Mouse (Mus musculus): Measurements from ENCODE around the gene Gm20441.

Gm20441 gene

DNA sequence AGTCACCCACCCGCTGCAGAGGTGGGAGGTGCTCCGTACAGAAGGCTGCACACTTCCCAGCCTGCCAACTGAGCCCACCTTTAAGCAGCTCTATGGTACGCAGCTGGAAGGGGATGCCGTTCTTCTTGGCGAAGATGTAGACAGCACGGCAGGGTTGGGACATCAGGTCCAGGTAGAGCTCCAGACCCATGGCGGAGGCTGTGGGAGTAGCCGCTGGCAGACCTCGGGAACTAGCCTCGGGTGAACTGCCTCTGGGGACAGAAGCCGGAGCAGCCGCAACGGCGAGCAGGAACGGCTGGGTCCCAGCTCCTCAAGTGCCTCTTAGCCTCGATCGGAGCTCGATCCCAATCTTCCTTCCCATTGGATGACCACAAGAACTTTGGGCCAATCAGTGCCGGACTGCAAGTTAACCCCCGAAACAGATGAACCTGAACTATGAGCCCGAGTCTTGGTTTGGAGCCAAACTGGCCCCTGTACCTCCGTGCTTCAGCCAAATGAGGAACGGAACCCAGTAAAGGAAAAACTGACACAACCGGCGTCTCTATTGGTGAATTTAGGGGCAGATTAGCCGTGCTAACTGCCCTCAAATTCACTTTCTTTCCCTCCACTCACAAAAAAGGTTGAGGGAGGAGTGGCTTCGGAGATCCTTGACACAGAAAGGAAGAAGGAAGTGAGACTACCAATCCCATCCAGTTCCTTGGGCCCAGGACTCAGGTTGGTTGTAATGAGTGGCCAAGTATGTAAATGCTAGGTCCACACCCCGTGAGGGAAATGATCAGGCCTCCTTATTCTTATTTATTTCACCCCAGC is at the start of gene Gm20441, which contains the start of gene Gstt3:
Gene Gm20441, minus strand, starts transcription at position 186 of the 810 bp plus-strand sequence.
Gene Gstt3, minus strand, starts transcription at position 646 of the 810 bp plus-strand sequence.
- DNase-seq (ENCODE audit: low read depth), result peak; percentile 82

DNA sequence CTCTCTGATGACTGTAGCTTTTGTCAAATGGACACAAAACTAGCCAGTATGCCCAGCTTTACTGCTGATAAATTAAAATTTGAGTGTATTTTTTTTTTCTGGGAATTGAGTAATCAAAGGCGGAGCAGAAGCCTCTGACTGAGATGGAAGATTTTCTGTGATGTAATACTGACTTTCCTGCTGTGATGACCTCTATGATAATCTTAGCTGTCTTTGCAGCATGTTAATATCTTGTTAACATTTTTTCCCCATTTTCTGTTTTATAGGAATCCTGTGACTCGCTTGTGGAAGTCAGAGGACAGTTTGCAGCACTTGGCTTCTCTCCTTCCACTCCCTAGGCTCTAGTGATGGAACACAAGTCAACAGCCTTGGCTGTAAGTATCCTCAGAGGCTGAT is 49.5 kb upstream of the Gm20441 start:
- DNase-seq (ENCODE audit: low read depth), result no peak

DNA sequence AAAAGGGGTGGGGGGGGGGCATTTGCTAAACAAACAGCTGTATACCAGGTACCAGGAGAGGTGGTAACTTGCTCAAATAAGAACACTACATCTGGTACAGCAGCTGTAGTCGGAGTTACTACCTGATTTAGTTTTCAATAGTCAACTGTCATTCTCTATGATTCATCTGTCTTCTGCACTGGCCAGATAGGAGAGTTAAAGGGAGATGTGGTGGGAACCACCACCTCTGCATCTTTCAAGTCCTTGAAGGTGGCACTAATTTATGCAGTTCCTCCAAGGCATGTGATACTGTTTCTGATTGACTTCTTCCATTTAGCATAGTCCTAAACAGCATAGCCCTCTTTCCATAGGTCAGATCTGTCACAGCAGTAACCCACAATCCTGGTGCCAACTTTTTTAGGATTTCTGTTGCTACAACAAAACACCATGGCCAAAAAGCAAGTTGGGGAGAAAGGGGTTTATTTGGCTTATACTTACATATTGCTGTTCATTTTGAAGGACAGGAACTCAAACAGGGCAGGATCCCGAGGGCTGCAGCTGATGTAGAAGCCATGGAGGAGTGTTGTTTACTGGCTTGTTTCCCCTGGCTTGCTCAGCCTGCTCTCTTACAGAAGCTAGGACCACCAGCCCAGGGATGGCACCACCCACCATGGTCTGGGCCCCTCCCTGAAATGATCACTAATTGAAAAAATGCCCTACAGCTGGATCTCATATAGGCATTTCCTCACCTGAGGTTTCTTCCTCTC is 48.9 kb upstream of the Gm20441 start:
- no peak for DNase-seq (ENCODE audit: low read depth)

DNA sequence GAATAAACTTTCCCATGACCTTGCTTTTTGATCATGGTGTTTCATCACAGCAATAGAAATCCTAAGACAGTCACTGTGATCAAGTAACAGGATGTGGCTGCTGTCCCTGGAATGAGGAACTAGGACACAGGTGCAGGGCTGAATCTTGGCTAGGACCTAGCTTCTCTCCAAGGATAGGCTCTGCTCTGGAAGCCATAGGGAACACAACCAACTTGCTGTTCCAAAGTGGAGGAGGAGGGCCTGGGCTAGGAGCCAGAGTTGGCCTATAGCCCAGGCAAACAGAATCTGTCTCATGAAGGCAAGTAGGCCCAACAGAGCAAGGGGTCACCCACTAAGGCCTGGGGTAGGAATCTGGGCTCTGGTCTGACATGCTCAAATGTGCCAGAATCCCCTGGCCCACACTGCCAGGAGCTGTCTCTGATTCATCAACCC is 47.8 kb upstream of the Gm20441 start:
- DNase-seq (ENCODE audit: low read depth), result peak; percentile 79

DNA sequence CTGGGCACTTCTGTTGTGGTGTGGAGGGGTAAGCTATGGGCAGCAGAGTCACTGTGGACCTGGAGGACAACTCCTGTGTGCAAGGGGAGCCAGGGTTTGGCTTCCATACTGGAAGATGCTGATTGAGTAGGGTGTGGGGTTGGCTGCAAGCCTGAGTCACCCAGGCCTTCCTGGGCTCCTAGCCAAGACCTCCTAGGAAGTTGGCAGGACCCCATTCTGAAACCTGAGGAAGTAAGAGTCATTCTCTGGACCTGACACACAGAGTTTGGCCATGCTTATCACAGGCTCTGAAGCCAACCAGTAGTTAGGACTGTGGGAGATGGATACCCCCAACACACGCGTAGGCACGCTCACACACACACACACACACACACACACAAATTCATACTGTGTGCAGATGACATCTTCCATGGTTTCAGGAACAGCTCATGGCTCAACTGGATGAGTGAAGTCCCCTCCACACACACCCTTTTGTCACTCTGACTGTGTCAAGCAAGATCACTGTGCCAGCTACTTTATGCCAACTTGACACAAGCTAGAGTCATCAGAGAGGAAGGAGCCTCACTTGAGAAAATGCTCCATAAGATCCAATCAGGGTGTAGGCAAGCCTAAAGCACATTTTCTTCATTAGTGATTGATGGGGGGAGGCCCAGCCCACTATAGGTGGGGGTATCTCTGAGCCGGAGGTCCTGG is 47.1 kb upstream of the Gm20441 start:
- DNase-seq (ENCODE audit: low read depth), result peak; percentile 83

DNA sequence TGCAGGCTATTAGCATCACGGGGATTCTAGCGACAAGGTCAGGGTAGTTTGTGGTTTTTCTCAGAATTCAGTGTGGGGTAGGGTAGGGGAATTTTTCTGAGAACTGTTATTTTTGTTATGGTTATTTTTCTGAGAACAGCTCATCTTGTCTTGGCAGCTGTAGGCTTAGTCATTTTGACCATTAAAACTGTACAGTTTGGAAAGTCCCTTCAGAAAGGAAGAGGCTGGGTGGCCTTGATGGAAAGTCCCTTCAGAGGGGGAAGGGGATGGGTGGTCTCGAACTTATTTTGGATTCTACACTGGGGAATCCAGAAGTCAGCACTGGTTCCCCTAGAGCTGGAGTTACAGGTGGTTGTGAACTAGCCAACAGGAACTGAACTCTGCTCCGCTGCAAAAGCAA is 43.8 kb upstream of the Gm20441 start:
- no peak for DNase-seq (ENCODE audit: low read depth)

DNA sequence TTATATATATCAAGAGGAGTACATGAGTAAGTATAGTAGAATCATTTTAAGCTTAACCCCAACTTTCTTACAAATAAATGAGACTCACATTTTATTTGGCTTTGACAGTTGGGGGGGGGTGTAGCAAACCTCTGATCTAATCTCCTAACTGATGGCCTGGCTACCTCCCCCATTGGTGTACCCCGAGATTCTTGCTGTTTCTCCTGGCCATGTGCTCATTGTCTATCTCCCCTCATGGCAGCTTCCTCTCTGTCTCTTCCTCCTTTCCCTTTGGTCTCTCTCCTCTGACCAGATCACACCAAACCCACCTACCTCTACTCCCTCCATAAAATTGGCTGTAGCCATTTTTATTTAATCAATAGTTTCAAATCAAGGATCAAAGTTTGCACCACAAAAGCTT is 43.0 kb upstream of the Gm20441 start:
- no peak for DNase-seq (ENCODE audit: low read depth)

DNA sequence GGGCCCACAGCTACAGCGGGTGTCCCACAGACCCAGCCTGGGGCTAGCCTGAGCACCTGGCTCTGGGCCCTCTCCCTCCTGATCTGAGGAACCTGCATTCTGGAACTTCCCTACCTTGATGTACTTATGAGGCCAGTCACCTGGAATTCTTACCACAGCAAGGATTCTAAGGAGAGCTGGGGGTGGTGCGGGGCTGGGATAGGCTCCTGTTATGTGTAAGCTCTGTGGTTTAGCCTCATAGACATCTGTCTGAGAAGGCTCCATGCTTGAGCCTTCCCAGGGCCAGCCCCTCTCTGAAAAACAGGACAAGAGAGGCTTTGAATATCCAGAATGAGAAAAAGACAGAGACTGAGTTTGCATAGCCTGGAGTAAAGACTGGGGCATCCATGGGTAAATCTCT is 41.7 kb upstream of the Gm20441 start, which contains the start of gene Gstt4:
Gene Gstt4, minus strand, starts transcription at position 101 of the 400 bp plus-strand sequence.
- no peak for DNase-seq (ENCODE audit: low read depth)

DNA sequence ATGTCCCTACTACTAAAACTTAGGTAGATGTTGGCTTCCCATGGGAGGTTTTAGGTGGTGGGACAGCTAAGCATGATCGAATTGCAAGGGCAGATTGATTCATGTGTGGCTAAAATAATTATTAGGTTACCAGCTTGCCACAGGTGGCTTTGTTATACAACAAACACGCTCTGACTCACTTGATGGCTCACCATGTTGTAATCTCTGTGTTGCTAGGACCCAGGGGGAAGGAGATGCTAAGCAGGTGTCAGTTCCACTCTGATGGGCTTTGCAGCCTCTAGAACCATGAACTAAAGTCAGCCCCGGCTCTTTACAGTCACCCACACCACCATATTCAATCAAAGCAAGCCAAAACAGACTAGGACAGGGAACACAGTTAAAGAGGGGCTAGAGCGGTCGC is 39.1 kb upstream of the Gm20441 start:
- DNase-seq (ENCODE audit: low read depth), result no peak

DNA sequence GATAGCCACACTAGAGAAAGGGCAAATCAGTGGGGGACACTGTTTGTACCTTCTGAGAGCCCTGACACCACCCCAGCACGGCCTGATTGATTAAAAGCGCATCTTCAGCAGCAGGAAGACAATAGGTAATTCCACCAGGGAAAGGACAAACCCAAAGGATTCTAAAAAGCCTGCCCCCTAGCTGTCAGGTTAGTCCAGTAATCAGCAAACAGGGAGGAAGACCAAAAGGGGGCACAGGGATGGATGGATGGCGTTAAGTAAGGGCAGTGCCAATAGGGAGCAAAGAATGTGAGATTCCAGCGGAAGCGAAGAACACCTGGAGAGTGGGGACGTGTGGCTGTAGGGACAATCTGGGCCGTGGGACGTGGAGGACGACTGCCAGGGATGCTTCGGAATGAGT is 37.9 kb upstream of the Gm20441 start:
- DNase-seq (ENCODE audit: low read depth), result no peak

DNA sequence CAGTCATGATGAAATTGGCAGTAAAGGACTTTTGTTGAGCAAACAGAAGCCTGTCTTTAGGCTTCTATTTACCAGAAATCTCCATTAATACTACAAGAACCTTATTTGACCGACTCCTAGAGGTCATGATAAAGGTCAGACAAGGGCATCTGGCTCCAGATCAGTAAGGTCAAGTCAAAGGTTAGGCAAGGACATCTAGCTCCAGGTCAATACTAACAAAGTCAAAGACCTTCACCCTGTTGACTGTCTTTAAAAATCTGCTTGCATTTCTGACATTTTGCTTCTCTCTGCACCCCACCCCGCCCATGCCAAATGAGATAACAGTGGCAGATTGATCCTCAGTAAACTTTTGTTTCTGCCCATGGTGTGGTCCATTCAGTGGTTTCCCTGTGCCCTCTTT is 23.5 kb upstream of the Gm20441 start:
- no peak for DNase-seq (ENCODE audit: low read depth)

DNA sequence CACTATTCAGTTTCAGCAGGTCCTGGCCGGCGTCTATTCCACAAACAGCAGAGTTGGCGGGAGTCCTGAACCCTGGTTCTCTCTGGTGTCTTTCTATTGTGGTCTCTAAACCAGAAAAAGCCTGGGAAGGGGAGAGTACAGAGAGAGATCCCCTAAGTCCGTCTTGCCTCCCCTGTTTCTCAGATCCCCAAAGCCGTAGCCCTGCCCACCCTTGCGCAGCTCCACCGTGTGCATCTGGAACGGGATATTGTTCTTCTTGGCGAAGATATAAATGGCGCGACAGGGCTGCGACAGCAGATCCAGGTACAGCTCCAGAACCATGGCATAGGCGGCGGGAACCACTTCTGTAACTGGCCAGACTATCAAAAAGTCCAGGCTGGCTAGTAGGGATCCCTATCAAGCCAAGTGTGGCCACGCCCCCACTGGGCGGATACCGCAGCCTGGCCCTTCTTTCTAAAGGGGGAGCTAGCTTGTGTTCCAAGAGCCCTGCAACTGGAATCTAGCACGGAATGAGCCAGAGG is 17.5 kb upstream of the Gm20441 start, which contains the start of gene Gstt1:
Gene Gstt1, minus strand, starts transcription at position 409 of the 521 bp plus-strand sequence.
- DNase-seq (ENCODE audit: low read depth), result no peak

DNA sequence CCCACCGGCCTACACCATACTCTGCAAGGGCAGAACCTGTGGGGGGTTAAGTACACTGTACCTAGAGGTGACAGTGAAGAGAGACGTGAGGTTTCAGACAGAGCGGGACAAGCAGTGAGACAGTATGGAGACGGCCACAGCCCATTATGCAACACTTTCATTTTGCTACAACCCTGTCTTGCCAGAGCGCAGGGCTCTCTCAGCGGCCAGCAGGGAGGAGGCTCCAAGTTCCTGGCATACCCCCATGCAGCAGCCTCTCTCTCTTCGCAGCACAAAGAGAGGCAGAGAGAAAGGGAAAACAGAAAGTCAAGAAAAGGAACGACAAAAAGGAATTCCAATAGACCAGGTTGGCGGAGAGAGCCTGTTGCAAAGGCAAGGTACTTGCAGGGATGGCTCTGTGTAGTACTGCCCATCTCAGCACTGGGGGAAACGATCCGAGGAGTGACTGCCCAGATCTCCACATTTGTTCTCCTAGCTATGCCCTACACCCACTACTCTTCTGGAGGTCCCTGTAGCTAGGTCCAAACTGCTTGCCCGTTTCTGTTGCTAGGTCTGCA is 16.9 kb upstream of the Gm20441 start:
- DNase-seq (ENCODE audit: low read depth), result peak; percentile 28

DNA sequence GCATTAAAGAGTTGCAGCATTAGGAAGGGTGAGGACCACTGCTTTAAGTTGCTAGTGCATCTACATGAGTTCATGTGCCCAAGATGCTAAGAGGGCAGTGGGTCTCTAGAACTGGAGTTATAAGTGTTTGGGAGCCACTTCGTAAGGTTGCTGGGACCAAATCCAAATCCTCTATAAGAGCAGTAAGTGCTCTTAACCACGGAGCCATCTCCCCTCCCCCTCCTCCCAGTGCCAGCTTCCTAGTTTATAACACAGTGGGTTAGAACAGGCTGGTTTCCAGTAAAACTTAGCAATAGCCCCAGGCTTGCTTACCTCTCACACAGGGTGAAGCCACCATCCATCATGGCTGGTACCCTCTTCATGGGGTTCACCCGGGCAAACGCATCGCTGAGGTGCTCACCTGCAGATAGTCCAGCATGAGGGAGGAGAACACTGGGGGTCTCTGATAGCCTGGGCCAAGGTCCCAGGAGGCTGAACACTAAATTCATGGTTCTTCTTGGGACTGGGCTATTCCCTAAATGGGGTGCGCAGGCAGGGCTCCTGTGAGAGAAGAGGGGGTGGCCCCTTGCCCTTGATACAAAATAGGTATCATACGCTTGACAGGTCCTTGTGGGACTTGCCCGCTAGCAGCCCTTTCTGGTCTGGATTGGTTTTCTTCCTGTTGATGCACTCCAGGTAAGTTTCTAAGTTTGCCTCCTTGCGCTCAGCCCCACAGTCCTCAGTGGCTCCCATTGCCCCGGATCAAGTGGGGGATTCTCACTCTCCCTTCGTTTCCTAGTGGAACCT is 16.2 kb upstream of the Gm20441 start:
- DNase-seq (ENCODE audit: low read depth), result no peak

DNA sequence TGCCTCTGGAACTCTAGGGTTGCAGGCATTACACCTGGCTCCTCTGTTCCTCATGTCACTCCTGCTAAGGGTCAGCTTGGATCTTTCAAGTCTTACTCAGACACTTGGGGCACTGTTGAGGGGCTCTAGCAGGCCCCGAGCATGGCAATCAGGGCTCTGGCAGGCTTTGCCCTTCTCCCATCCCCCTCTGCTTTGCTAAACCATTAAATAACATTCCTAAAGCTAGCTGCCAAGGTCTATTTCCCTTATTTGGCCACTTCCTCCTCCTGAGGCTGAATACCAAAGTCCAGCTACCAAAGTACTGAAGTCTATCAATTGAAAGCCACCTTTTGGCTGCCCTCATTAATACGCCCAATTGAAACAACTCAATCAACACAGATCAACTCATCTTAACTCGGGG is 14.1 kb upstream of the Gm20441 start:
- peak; percentile 9 for DNase-seq (ENCODE audit: low read depth)

DNA sequence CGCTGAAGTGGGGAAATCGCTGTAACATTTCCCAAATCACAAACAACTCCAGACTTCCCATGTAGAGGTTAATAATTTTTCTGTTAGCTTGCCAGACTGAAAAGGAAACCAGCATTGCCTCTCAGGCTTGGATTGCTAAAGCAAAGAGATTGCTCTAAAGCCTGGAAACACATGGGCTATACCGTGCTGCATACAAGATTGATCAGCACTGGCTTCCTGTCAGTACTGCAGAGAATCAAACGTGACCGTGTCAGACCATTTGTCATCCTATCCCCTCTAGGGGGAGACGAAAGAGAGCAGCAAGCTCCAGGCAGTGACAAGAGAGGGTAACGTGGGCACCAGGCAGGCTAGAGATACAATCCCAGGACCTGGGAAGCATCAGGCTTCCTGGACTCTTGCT is 10.0 kb upstream of the Gm20441 start:
- no peak for DNase-seq (ENCODE audit: low read depth)

DNA sequence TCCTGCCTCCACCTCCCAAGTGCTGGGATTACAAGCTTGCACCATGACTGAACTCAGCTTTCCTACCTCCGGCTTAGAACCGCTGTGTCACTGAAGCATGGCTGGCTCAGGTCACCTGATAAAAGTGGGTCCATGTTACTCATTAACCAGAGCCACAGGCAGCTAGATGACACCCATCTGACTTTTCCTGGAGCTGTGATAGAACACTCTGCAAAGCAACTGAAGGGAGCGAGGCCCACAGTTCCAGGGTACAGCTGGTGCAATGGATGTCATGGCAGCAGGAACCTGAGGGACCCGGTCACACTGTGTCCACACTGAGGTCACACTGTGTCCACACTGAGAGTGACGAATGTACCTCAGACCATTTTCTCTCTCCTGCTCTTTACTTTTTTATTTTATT is 9.1 kb upstream of the Gm20441 start:
- no peak for DNase-seq (ENCODE audit: low read depth)

DNA sequence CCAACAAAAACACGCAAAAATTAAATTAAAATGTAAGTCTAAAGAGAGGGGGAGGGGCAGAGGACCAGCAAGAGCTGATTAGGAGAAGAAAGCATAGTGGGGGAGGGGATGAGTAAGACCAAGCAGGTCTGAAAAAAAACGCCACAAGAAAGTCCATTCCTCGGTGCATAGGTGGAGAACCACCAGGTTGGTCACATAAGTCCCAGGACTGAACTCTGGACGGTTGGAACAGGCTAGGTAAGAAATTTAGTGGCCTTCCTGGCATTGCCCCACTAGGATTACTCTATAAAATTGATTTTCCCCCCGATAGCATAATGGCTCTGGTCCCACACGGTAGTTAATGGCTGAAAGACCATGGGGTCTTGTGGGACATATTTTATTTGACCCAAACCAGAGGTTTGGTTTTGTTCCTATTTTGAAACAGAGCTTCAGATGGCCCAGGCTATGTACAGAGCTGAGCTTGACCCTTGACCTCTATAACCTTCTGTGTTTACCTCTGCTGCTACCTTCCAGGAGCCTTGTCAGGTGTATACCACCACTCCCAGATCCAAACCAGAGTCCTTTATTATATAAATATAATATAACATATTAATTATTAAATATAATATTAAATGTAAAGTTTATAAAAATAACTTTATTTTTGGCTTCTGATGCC is 8.5 kb upstream of the Gm20441 start:
- DNase-seq (ENCODE audit: low read depth), result no peak

DNA sequence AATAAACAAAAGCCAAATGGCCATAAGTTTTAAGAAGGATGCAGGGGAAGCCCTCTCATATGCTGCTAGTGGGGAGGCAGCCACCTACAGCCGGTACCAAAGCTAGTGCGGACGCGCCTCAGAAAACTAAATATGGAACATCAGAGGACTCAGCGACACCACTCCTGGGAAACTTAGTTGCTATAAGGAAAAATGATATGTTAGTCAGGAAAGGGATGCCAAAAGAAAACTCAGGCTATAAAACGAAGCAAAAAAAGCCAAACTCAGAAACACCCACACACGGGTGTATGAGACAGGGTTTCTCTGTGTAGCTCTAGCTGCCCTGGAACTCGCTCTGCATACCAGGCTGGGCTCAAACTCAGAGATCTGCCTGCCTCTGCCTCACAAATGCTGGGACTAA is 7.5 kb upstream of the Gm20441 start:
- DNase-seq (ENCODE audit: low read depth), result no peak

DNA sequence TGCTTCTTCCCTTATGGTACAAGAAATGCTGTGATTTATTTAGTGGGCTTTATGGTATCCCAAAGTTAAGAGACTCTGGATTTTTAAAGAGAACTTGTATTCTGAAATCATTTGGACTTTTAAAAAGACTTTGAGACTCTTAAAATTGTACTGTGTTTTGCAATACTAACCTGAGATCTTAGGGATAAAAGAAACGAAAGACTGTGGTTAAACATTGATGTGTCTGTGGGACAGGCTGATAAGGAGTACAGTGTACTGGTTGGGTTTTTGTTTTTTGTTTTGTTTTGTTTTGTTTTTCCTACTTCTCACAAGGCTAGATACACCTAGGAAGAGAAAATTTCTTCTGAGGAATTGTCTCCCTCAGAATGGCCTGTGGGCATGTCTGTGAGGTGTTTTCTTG is 4.7 kb upstream of the Gm20441 start:
- DNase-seq (ENCODE audit: low read depth), result no peak
